Mouse (Mus musculus): ENCODE results near the gene Mta1.

GRCm38 (mm10) chr12:113097749-113098281 is at the start of gene Mta1:
- TF ChIP-seq POLR2A (IDR thresholded peaks at IDR 0.05; ENCODE audit: insufficient read depth, low read length), result no peak
- TF ChIP-seq CTCF (IDR thresholded peaks at IDR 0.05; ENCODE audit: low read depth, low read length), result no peak
- TF ChIP-seq EP300 (IDR thresholded peaks at IDR 0.05; ENCODE audit: insufficient read depth, low read depth, low read length), result no peak
